In genomic region chr10:43740204-43740865, GRCm38 (mm10) we compare ENCODE assay signal across 8 mouse cellular contexts.
DNase-seq lines count a peak whose midpoint lies in the region; ATAC-seq and TF ChIP-seq lines count a peak whose summit lies in the region.

No protein-coding gene starts in this region.

- H3K9me3 ChIP-seq in forebrain, embryonic 13.5 days (replicated peaks), result no peaks in the 10 kb centered on the region

- H3K9ac ChIP-seq in forebrain, embryonic 13.5 days, result peak overlapping the region; percentile 26; the same call in 1 of the 2 replicates

- no peak for TF ChIP-seq POLR2A in testis, adult 2 months (IDR thresholded peaks at IDR 0.05; ENCODE audit: control insufficient read depth, low read depth, low read length)

- no peak for TF ChIP-seq CTCF in testis, adult 2 months (IDR thresholded peaks at IDR 0.05; ENCODE audit: control insufficient read depth, insufficient read depth, insufficient replicate concordance, low read depth, low read length)

- H3K4me1 ChIP-seq in testis, adult 2 months (ENCODE audit: control insufficient read depth, insufficient read depth, low read length), result peaks cover 9% of the 10 kb centered on the region
- H3K4me1 ChIP-seq in forebrain, embryonic 13.5 days, result peaks cover 31% of the 10 kb centered on the region

- no peak for DNase-seq in testis, postnatal 14 days (ENCODE audit: low spot score)
- peak; percentile 54 to 78 for DNase-seq in layer of hippocampus, adult 18-20 months (ENCODE audit: low spot score in 2 of 2)
- peak; percentile 26 for DNase-seq in right cerebral cortex, postnatal 25 days
- no peak for DNase-seq in ovary, postnatal 14 days (ENCODE audit: low spot score)
- DNase-seq in urinary bladder, postnatal 10 days (ENCODE audit: low spot score), result no peak

- peak; percentile 88 for ATAC-seq in forebrain, embryonic 13.5 days
- ATAC-seq in megakaryocyte, adult 5-6 weeks (ENCODE audit: poor library complexity, severe bottlenecking), result peak; percentile 54

- H3K27me3 ChIP-seq in testis, adult 2 months (ENCODE audit: control insufficient read depth, insufficient read depth, low read length), result no peaks in the 10 kb centered on the region
- H3K27me3 ChIP-seq in forebrain, embryonic 13.5 days, result no peaks in the 10 kb centered on the region

- H3K36me3 ChIP-seq in testis, adult 2 months (ENCODE audit: control insufficient read depth, insufficient read depth, low read length), result no peaks in the 10 kb centered on the region
- H3K36me3 ChIP-seq in forebrain, embryonic 13.5 days (ENCODE audit: poor library complexity, severe bottlenecking), result no peaks in the 10 kb centered on the region

- peak overlapping the region; percentile 89 for H3K4me3 ChIP-seq in testis, adult 2 months (ENCODE audit: control insufficient read depth, low read depth, low read length)
- H3K4me3 ChIP-seq in forebrain, embryonic 13.5 days, result no peak overlapping the region

- H3K27ac ChIP-seq in testis, adult 2 months (ENCODE audit: control insufficient read depth, insufficient read depth, low read depth, low read length), result 0 out of 2 replicates have a peak overlapping the region, but pooled peaks have one; percentile 21
- peak overlapping the region; percentile 57 for H3K27ac ChIP-seq in forebrain, embryonic 13.5 days

- H3K4me2 ChIP-seq in forebrain, embryonic 13.5 days, result peak overlapping the region; percentile 44

- WGBS in forebrain, embryonic 13.5 days, result 25% methylated on average over 13 of the region's 13 CpGs

Comparison
In these comparisons a context has a peak if more than half of its experiments do, and no peak if none do; other contexts are left out.
1. DNase-seq: peak in layer of hippocampus, adult 18-20 months (2 of 2) and right cerebral cortex, postnatal 25 days (single experiment); none in testis, postnatal 14 days (single experiment), ovary, postnatal 14 days (single experiment) and urinary bladder, postnatal 10 days (single experiment).